Mouse (Mus musculus) embryonic fibroblast, embryonic 13.5 days (primary cell): ENCODE measurements around the gene Calcr. TPM values are rescaled to one million over a fixed set of nuclear protein-coding genes. Genes with fewer than 3 reads are reported as not detected.

ENCODE experiments used
- H3K27ac ChIP-seq: 2 replicates; pipeline ENCODE4 v1.5.1; 2012; ENCODE audit warnings: low read length, control low read depth, inconsistent platforms; ENCODE audit not compliant: insufficient read depth
- H3K4me1 ChIP-seq: 2 replicates; pipeline ENCODE4 v1.6.1; 2011; ENCODE audit warnings: low read length; ENCODE audit not compliant: control insufficient read depth, insufficient read depth
- H3K4me3 ChIP-seq: 2 replicates; pipeline ENCODE4 v1.5.1; 2011; ENCODE audit warnings: mild to moderate bottlenecking, control low read depth, low read length; ENCODE audit not compliant: insufficient read depth
- CTCF ChIP-seq: IDR thresholded peaks from 2 replicates; pipeline ENCODE4 v1.5.1; 2011; ENCODE audit warnings: mild to moderate bottlenecking, control low read depth, low read length, moderate library complexity, borderline replicate concordance; ENCODE audit not compliant: insufficient read depth
- POLR2A ChIP-seq: IDR thresholded peaks from 2 replicates; pipeline ENCODE4 v1.6.1; 2011; ENCODE audit warnings: low read depth, mild to moderate bottlenecking, control low read depth, low read length, moderate library complexity
- polyA plus RNA-seq: library from polyadenylated mRNA; stranded (reverse); fragments of >200 nt; gene quantifications from 2 replicates; pipeline ENCODE4 v1.2.4, GENCODE M21; 2011; ENCODE audit warnings: low read depth; ENCODE audit not compliant: missing spikeins, insufficient read length

Gene Calcr
- polyA plus RNA-seq, result not detected in 2 replicates

DNA sequence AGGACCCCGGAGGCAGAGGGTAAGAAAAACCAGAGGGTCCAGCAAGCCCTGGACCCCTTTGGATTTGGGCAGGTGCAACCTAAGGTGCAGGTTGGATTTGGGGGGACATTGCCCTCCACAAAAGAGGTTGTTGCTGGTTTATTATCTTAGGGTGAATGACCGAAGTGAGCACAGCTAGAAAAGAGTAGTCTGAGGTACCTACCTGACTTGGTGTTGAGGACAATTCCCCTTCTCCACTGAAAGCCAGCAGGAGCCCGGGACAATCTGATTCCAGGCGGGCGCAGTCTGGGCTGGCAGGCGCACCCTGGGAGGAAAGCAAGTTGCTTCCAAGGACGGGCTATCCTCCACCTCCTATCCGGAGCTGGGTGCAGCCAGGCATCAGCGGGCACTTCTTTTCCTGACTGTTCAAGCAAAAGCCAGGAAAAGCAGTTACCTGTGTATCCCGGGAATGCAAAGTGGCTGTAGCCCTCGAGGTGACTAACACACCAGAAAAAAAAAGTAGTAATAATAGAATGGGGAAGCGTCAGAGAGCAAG, at the start of gene Calcr:
Calcr (minus strand) TSS at position 485 of the 535 bp plus-strand sequence.
- H3K27ac ChIP-seq, result no peak within 1 kb of the TSS
- TF ChIP-seq POLR2A (no peak), CTCF (no peak)
- no peak within 1 kb of the TSS for H3K4me3 ChIP-seq
- no peaks in the 10 kb centered on the region for H3K4me1 ChIP-seq

DNA sequence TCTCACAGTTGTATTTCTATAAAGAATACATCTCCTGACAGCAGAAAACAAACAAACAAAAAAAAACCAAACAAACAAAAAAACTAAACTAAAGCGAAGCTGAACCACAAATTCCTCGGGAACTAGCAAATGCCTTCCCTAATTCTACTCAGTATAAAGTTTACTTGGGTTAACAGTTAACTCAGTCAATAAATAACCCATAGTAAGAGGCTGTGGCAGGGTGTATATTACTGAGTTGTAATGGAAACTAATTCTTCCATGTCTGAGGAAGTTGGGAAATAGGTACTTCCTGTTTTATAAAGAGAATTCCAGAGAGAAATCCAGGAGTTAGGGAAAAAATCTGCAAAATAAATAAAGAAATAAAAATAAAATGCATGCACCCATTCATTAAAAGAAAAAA, 3.0 kb upstream of the Calcr start:
- TF ChIP-seq POLR2A (no peak), CTCF (no peak)
- Histone ChIP-seq H3K4me1 (no peaks in the 10 kb centered on the region), H3K4me3 (no peak overlapping the region), H3K27ac (no peak overlapping the region)

GRCm38 (mm10) chr6:3763171-3763967, 1.1 kb downstream of the Calcr start:
- TF ChIP-seq POLR2A (no peak), CTCF (no peak)
- H3K4me3 ChIP-seq, result no peak overlapping the region
- H3K27ac ChIP-seq, result no peak overlapping the region
- no peaks in the 10 kb centered on the region for H3K4me1 ChIP-seq

DNA sequence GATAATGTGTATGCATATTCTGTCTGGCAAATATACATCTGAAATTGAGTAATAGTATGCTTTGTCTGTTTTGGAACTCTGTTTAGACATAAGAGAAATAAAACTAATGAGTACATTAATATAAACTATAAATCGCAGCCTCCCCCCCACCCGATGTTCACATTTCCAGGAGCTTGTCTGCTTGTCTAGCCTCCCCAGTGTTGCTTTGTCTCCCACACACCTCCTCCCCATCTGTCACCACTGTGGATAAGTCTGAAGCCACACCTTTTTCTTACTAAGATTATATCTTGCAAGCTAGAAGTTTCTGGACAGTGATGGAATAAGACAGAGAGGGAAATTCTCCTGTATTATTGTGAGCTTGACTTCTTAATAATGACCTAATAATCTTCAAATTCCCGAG, 12.9 kb downstream of the Calcr start:
- Histone ChIP-seq H3K27ac (no peak overlapping the region), H3K4me1 (no peaks in the 10 kb centered on the region), H3K4me3 (no peak overlapping the region)
- TF ChIP-seq POLR2A, result no peak
- TF ChIP-seq CTCF, result no peak

DNA sequence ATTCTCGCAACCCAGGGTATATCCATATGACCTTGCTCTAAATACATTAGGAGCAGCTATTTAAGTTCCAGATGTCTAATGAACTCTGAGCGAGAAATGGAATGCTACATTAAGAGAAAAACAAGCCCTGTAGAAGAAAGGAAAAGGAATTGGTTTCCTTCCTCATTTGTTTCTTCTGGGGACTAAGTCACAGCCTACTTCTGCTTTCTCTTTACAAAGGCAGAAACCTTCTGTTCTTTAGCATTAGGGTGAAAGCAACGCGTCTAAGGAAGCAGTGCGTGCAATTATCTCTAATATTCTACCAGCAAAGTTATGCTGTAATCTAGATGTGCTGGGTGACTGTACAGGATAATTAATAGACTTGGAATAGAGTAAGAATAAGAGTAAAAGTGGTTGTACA, 14.9 kb downstream of the Calcr start:
- TF ChIP-seq POLR2A, result no peak
- no peak for TF ChIP-seq CTCF
- no peak overlapping the region for H3K27ac ChIP-seq
- H3K4me1 ChIP-seq, result no peaks in the 10 kb centered on the region
- no peak overlapping the region for H3K4me3 ChIP-seq

- Histone ChIP-seq H3K4me1 (no peaks in the 10 kb centered on the region), H3K4me3 (no peak overlapping the region), H3K27ac (no peak overlapping the region)
Measured at GRCm38 (mm10) chr6:3745546-3745945, 19.0 kb downstream of the Calcr start.

DNA sequence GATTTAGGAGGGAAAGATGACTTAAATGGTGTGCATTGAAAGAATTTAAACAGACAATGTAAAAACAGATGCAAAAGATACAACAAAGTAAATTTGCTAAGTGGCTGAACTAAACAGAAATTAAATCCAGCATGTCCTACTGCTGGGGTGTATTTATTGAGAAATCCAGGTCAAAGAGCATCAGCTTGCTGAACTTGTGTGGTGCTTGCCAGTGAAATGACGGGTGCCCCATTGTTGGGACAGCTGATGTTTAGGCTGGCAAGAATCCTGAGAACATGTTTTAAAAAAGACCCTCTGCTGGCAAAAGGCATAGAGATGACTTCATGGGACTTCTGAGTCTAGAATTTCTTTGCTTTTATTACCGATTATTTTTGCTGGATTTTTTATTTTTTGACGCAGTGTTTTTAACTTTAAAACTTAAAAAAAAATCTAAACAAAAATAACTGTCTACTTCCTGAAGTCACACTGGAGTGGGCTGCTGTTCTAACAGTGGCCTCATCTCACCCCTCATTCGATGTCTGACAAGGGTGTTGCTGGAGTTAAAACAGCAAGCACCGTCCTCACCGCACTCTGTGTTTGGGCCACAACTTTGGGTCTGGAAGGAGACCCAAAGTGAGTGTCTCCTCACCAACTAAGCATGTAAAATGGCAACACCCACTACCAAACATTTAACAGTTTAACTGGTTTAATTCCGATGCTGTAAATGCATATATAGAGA, 22.4 kb downstream of the Calcr start:
- Histone ChIP-seq H3K27ac (no peak overlapping the region), H3K4me1 (no peaks in the 10 kb centered on the region), H3K4me3 (no peak overlapping the region)
- TF ChIP-seq POLR2A (no peak), CTCF (no peak)

More at GRCm38 (mm10) chr6:3745546-3745945, 19.0 kb downstream of the Calcr start:
- TF ChIP-seq POLR2A (no peak), CTCF (no peak)

DNA sequence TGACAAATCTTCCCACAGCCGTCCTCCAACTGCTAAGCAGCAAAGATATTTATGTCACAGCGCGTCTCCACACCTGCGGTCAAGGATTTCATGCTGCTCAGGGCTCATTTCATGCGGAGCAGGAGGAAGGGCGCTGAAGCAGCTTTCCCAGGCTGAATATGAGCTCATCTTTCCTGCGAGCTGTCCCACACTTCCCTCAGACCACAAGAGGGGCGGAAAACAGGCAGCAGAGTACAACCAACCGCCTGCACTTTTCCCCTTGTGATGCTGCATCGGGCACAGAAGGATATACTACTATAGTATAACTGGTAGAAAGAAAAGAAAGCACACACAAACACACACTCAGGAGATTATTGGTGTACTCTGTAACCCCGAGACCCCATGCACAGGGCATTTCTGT, 23.2 kb downstream of the Calcr start:
- no peaks in the 10 kb centered on the region for H3K4me1 ChIP-seq
- H3K4me3 ChIP-seq, result no peak overlapping the region
- no peak overlapping the region for H3K27ac ChIP-seq
- TF ChIP-seq CTCF (no peak), POLR2A (no peak)

DNA sequence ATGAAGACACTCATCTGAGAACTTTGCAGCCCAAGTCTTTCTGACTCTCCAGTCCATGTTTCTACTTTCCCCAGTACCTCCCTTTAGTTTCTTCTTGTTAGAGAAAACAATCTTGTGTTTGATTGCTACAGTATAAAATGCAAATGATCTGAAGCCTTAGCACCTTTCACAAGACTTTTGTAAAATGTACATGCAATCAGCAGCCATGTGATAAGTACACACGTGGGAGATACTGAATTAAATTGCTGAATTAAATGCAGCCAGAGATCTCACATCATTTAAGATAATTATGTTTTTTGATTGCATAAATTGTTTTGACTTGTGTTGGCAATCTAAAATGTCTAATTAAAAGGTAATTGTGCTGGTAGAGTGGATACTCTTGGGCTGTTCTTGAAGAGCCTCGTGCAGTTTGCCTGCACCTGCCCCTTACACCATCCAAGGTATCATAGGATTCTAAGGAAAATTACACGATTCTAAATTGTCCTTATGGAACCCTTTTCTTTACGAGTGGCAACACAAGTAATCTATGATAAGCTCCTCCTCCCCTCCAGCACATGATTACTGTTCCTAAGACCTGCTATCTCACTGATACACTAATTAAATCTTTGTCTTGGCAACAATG, 34.2 kb downstream of the Calcr start:
- Histone ChIP-seq H3K4me3 (no peak overlapping the region), H3K27ac (no peak overlapping the region), H3K4me1 (no peaks in the 10 kb centered on the region)
- TF ChIP-seq POLR2A (no peak), CTCF (no peak)
